Mouse (Mus musculus) liver, embryonic 14.5 days (tissue): ENCODE data around the gene Phldb1.

Experiments used
- CTCF ChIP-seq: IDR thresholded peaks from 2 replicates; pipeline ENCODE4 v1.5.1; 2016; ENCODE audit warnings: antibody characterized with exemption, low read depth, control low read depth
- EP300 ChIP-seq: IDR thresholded peaks from 2 replicates; pipeline ENCODE4 v1.6.1; 2016; ENCODE audit warnings: antibody characterized with exemption, low read depth

- TF ChIP-seq CTCF (peak; percentile 78), EP300 (no peak)
These were observed 25.4 kb downstream of the Phldb1 start for GRCm38 (mm10) chr9:44709600-44709999.
